Mouse (Mus musculus): ENCODE measurements around the gene Hoxc13. TPM values are rescaled to one million over a fixed set of nuclear protein-coding genes. Genes with fewer than 3 reads are reported as not detected.

The Hoxc13 gene
- total RNA-seq, 2 experiments from 2014 or later, result not detected

Small RNAs within 50 kb of the gene (microRNA-seq; reads per million reads assigned to microRNA genes)
- gene Mir196a-2, result 5,121 reads per million, percentile 91 among the genes with 10 or more reads in this experiment

Other genes with a start within 250 kb of the Hoxc13 start
- 10 to 100 TPM; 13.1 to 20.4 TPM for gene Atp5g2, start 248.8 kb upstream of the Hoxc13 start, total RNA-seq (2021)
- 10 to 100 TPM; 72.7 to 73.2 TPM for gene Calcoco1, start 198.9 kb upstream of the Hoxc13 start, total RNA-seq (2021)
- not detected for gene Hoxc12, start 15.7 kb downstream of the Hoxc13 start, total RNA-seq (2021)
- 1 to 10 TPM; 6.7 to 8.3 TPM for gene Hoxc11, start 33.3 kb downstream of the Hoxc13 start, total RNA-seq (2021)
- gene Hoxc10, start 45.7 kb downstream of the Hoxc13 start, total RNA-seq (2021), result 10 to 100 TPM; 78.5 to 88.0 TPM
- 1 to 10 TPM; 1.5 to 2.1 TPM for gene Hoxc5, start 46.3 kb downstream of the Hoxc13 start, total RNA-seq (2021)
- gene Hoxc9, start 55.3 kb downstream of the Hoxc13 start, total RNA-seq (2021), result 1 to 10 TPM; 6.8 to 7.4 TPM
- gene Hoxc8, start 69.5 kb downstream of the Hoxc13 start, total RNA-seq (2021), result 1 to 10 TPM; 1.3 to 1.9 TPM
- gene Hoxc6, start 77.2 kb downstream of the Hoxc13 start, total RNA-seq (2021), result 1 to 10 TPM; 5.3 to 5.8 TPM
- gene Hoxc4, start 97.8 kb downstream of the Hoxc13 start, total RNA-seq (2021), result 1 to 10 TPM; 3.8 to 5.3 TPM
- 10 to 100 TPM in 1 of 2 experiments, 1 to 10 TPM in 1; 9.4 to 11.3 TPM for gene Smug1, start 246.0 kb downstream of the Hoxc13 start, total RNA-seq (2021)

All from gastrocnemius, adult 18-20 months (tissue).